Comparison of ENCODE assay signal across 7 mouse cellular contexts in the genomic region with DNA sequence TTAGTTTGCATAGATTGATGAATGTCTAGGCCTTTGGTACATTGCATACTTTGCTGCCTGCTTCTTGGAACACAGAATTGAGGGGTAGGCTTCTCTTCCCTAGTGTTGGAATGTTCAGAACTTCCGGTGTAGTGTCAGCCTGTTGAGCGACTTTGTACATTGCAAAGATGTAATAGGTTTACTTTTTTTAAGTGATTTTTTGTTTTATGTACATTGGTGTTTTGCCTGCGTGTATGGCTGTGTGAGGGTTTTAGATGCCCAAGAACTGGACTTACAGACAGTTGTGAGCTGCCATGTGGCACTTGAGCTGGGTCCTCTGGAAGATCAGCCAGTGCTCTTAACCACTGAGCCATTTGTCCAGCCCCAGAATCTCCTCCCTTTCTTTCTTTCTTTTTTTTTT. TPM values are rescaled to one million over a fixed set of nuclear protein-coding genes. Genes with fewer than 3 reads are reported as not detected.
DNase-seq lines count a peak whose midpoint lies in the region; ATAC-seq and TF ChIP-seq lines count a peak whose summit lies in the region.

No protein-coding gene starts in this region.

- 5% methylated on average over 3 of the region's 3 CpGs for WGBS in thymus, adult 2 months
- WGBS in forebrain, embryonic 13.5 days = 69% methylated on average over 3 of the region's 3 CpGs
- 21% methylated on average over 3 of the region's 3 CpGs for WGBS in liver, embryonic 14.5 days (ENCODE audit: insufficient replicate concordance)

- intact Hi-C loops in left cerebral cortex, postnatal 10 days (cut with DNase I) = no loop called here

- no peaks in the 10 kb centered on the region for H3K9me3 ChIP-seq in forebrain, embryonic 13.5 days (replicated peaks)
- no peaks in the 10 kb centered on the region for H3K9me3 ChIP-seq in liver, embryonic 14.5 days (ENCODE audit: control insufficient read depth, low read length)

- H3K4me2 ChIP-seq in forebrain, embryonic 13.5 days = peak overlapping the region; percentile 94
- peak overlapping the region; percentile 70 for H3K4me2 ChIP-seq in liver, embryonic 14.5 days (ENCODE audit: low read depth)

- no peak for ATAC-seq in forebrain, embryonic 13.5 days
- no peak for ATAC-seq in liver, embryonic 14.5 days (ENCODE audit: insufficient read depth)

- H3K9ac ChIP-seq in forebrain, embryonic 13.5 days = peak overlapping the region; percentile 100
- peak overlapping the region; percentile 100 for H3K9ac ChIP-seq in liver, embryonic 14.5 days (replicated peaks)

- H3K4me3 ChIP-seq in thymus, adult 2 months (ENCODE audit: control insufficient read depth, insufficient read depth, low read length) = 0 out of 2 replicates have a peak overlapping the region, but pooled peaks have one; percentile 12
- H3K4me3 ChIP-seq in forebrain, embryonic 13.5 days = peak overlapping the region; percentile 88
- H3K4me3 ChIP-seq in liver, embryonic 14.5 days (ENCODE audit: insufficient read depth in 1 of 2, low read depth in 2 of 2, low read length in 2 of 2) = peak overlapping the region; percentile 86 to 89

- H3K4me1 ChIP-seq in thymus, adult 2 months (replicated peaks; ENCODE audit: control insufficient read depth, insufficient read depth, low read length) = peaks cover 14% of the 10 kb centered on the region
- peaks cover 35% of the 10 kb centered on the region for H3K4me1 ChIP-seq in forebrain, embryonic 13.5 days
- peaks cover 3 to 24% of the 10 kb centered on the region in 2 experiments; a peak in 3 of 4 replicates for H3K4me1 ChIP-seq in liver, embryonic 14.5 days (replicated peaks; ENCODE audit: control insufficient read depth in 2 of 2, insufficient read depth in 2 of 2, low read length in 1 of 2)

- no peak for DNase-seq in thymus, adult 2 months
- no peak for DNase-seq in thymus, postnatal 36 days
- DNase-seq in liver, embryonic 14.5 days (ENCODE audit: low read depth in 3 of 3, low spot score in 3 of 3) = no peak
- DNase-seq in left cerebral cortex, adult 9 months (ENCODE audit: low spot score in 2 of 2) = no peak
- DNase-seq in ovary, postnatal 10 days (ENCODE audit: low spot score) = no peak
- DNase-seq in left cerebral cortex, postnatal 10 days (ENCODE audit: extremely low spot score in 1 of 2, low spot score in 2 of 2) = no peak

- H3K27me3 ChIP-seq in thymus, adult 2 months (ENCODE audit: control insufficient read depth, insufficient read depth, low read length) = no peaks in the 10 kb centered on the region
- no peaks in the 10 kb centered on the region for H3K27me3 ChIP-seq in forebrain, embryonic 13.5 days
- H3K27me3 ChIP-seq in liver, embryonic 14.5 days (ENCODE audit: control insufficient read depth, insufficient read depth, low read length) = no peaks in the 10 kb centered on the region

- peaks cover 9% of the 10 kb centered on the region for H3K36me3 ChIP-seq in thymus, adult 2 months (ENCODE audit: control insufficient read depth, insufficient read depth, low read length)
- H3K36me3 ChIP-seq in forebrain, embryonic 13.5 days (ENCODE audit: poor library complexity, severe bottlenecking) = peaks cover 21% of the 10 kb centered on the region
- peaks cover 24% of the 10 kb centered on the region for H3K36me3 ChIP-seq in liver, embryonic 14.5 days (replicated peaks; ENCODE audit: control insufficient read depth, insufficient read depth, low read depth)

- peak overlapping the region; percentile 36; the same call in 1 of the 2 replicates for H3K27ac ChIP-seq in thymus, adult 2 months (ENCODE audit: control insufficient read depth, insufficient read depth, low read length)
- no peak overlapping the region for H3K27ac ChIP-seq in forebrain, embryonic 13.5 days
- H3K27ac ChIP-seq in liver, embryonic 14.5 days = peak overlapping the region; percentile 94

- TF ChIP-seq CTCF in thymus, adult 2 months (IDR thresholded peaks at IDR 0.05; ENCODE audit: borderline replicate concordance, control insufficient read depth, extremely low read depth, insufficient read depth, low read length, poor library complexity) = no peak
- no peak for TF ChIP-seq CTCF in liver, embryonic 14.5 days (IDR thresholded peaks at IDR 0.05; ENCODE audit: low read depth)

- TF ChIP-seq EP300 in liver, embryonic 14.5 days (IDR thresholded peaks at IDR 0.05; ENCODE audit: low read depth) = no peak

- TF ChIP-seq POLR2A in thymus, adult 2 months (IDR thresholded peaks at IDR 0.05; ENCODE audit: control insufficient read depth, extremely low read depth, insufficient read depth, low read length, poor library complexity) = no peak

RNA-seq across cellular contexts. Expression of gene Ino80d, which starts 1.1 kb away (rescaled TPM):
- 40.4 and 48.5 TPM in 2 replicates for polyA plus RNA-seq in thymus, adult 2 months (2012; rRNA removed)
- polyA plus RNA-seq in forebrain, embryonic 13.5 days (2015; fragmentation: Nextera tagmentation; extraction: Ambion mirVana) = 10.0 TPM in 2 replicates
- 2.4 and 2.5 TPM in 2 replicates for polyA plus RNA-seq in liver, embryonic 14.5 days (2012; rRNA removed)
- 3.4 and 3.9 TPM in 2 replicates for polyA plus RNA-seq in liver, embryonic 14.5 days (2014; fragmentation: Nextera tagmentation; extraction: Ambion mirVana)
- 10 to 100 TPM; 27.1 to 31.2 TPM for total RNA-seq in left cerebral cortex, postnatal 10 days (2021)

Comparison
In these comparisons a context has a peak if more than half of its experiments do, and no peak if none do; other contexts are left out.
1. H3K4me3 ChIP-seq: peak in every context shown above with its lines; median percentile 88 in forebrain, embryonic 13.5 days; 88 in liver, embryonic 14.5 days; 12 in thymus, adult 2 months.